Comparison of ENCODE assay signal across 8 mouse cellular contexts in genomic region chr2:169928447-169929120, GRCm38 (mm10).
A peak's percentile ranks its signal among the peaks of the same experiment; 100 is the strongest.
DNase-seq lines count a peak whose midpoint lies in the region; ATAC-seq and TF ChIP-seq lines count a peak whose summit lies in the region.

No protein-coding gene starts in this region.

- H3K9ac ChIP-seq in forebrain, embryonic 14.5 days (ENCODE audit: low read length) = no peak overlapping the region
- H3K9ac ChIP-seq in forebrain, embryonic 11.5 days (ENCODE audit: low read length) = no peak overlapping the region
- H3K9ac ChIP-seq in neural tube, embryonic 11.5 days (ENCODE audit: low read length) = no peak overlapping the region
- H3K9ac ChIP-seq in midbrain, embryonic 16.5 days (ENCODE audit: low read depth, low read length) = no peak overlapping the region

- H3K9me3 ChIP-seq in forebrain, embryonic 14.5 days (replicated peaks; ENCODE audit: control insufficient read depth, low read length) = no peaks in the 10 kb centered on the region
- no peaks in the 10 kb centered on the region for H3K9me3 ChIP-seq in forebrain, embryonic 11.5 days (ENCODE audit: control insufficient read depth, low read length)
- H3K9me3 ChIP-seq in neural tube, embryonic 11.5 days (ENCODE audit: control insufficient read depth, low read length) = no peaks in the 10 kb centered on the region
- H3K9me3 ChIP-seq in midbrain, embryonic 16.5 days (replicated peaks; ENCODE audit: control insufficient read depth, low read length, poor library complexity, severe bottlenecking) = no peaks in the 10 kb centered on the region

- H3K4me2 ChIP-seq in forebrain, embryonic 14.5 days (ENCODE audit: low read length) = no peak overlapping the region
- H3K4me2 ChIP-seq in forebrain, embryonic 11.5 days (ENCODE audit: low read depth, low read length, severe bottlenecking) = no peak overlapping the region
- no peak overlapping the region for H3K4me2 ChIP-seq in neural tube, embryonic 11.5 days (ENCODE audit: low read depth)
- no peak overlapping the region for H3K4me2 ChIP-seq in midbrain, embryonic 16.5 days (ENCODE audit: low read length)

- no peaks in the 10 kb centered on the region for H3K36me3 ChIP-seq in forebrain, embryonic 14.5 days (ENCODE audit: control insufficient read depth, insufficient read depth, low read length)
- H3K36me3 ChIP-seq in forebrain, embryonic 11.5 days (ENCODE audit: control insufficient read depth, insufficient read depth, low read length) = no peaks in the 10 kb centered on the region
- H3K36me3 ChIP-seq in neural tube, embryonic 11.5 days (ENCODE audit: control insufficient read depth, insufficient read depth, low read length) = no peaks in the 10 kb centered on the region
- no peaks in the 10 kb centered on the region for H3K36me3 ChIP-seq in midbrain, embryonic 16.5 days (ENCODE audit: control insufficient read depth, insufficient read depth, low read length)

- peak; percentile 52 for ATAC-seq in forebrain, embryonic 14.5 days
- ATAC-seq in forebrain, embryonic 11.5 days (replicated peaks; ENCODE audit: low FRiP score) = no peak
- ATAC-seq in neural tube, embryonic 11.5 days (ENCODE audit: insufficient read depth, low FRiP score, low TSS enrichment) = no peak
- ATAC-seq in midbrain, embryonic 16.5 days = peak; percentile 41; the same call in 1 of the 2 replicates

- H3K4me3 ChIP-seq in forebrain, embryonic 14.5 days (ENCODE audit: low read depth, low read length) = no peak overlapping the region
- H3K4me3 ChIP-seq in forebrain, embryonic 11.5 days (ENCODE audit: low read depth, low read length) = no peak overlapping the region
- H3K4me3 ChIP-seq in neural tube, embryonic 11.5 days (ENCODE audit: low read depth, low read length) = no peak overlapping the region
- no peak overlapping the region for H3K4me3 ChIP-seq in midbrain, embryonic 16.5 days (ENCODE audit: low read depth, low read length)
- no peak overlapping the region for H3K4me3 ChIP-seq in gastrocnemius, adult 2 months

- 46% methylated on average over 14 of the region's 14 CpGs for WGBS in forebrain, embryonic 14.5 days
- WGBS in forebrain, embryonic 11.5 days = 80% methylated on average over 14 of the region's 14 CpGs
- 67% methylated on average over 14 of the region's 14 CpGs for WGBS in neural tube, embryonic 11.5 days
- 47% methylated on average over 14 of the region's 14 CpGs for WGBS in midbrain, embryonic 16.5 days

- peaks cover 4% of the 10 kb centered on the region; the same call in 1 of the 2 replicates for H3K4me1 ChIP-seq in forebrain, embryonic 14.5 days (ENCODE audit: control insufficient read depth, insufficient read depth, low read length)
- no peaks in the 10 kb centered on the region for H3K4me1 ChIP-seq in forebrain, embryonic 11.5 days (replicated peaks; ENCODE audit: control insufficient read depth, insufficient read depth, low read length)
- H3K4me1 ChIP-seq in neural tube, embryonic 11.5 days (ENCODE audit: control insufficient read depth, insufficient read depth, low read length) = no peaks in the 10 kb centered on the region
- peaks cover 18% of the 10 kb centered on the region for H3K4me1 ChIP-seq in midbrain, embryonic 16.5 days (ENCODE audit: control insufficient read depth, insufficient read depth, low read length)

- H3K27me3 ChIP-seq in forebrain, embryonic 14.5 days (replicated peaks; ENCODE audit: control insufficient read depth, insufficient read depth, low read length) = no peaks in the 10 kb centered on the region
- H3K27me3 ChIP-seq in forebrain, embryonic 11.5 days (ENCODE audit: control insufficient read depth, insufficient read depth, low read length) = no peaks in the 10 kb centered on the region
- no peaks in the 10 kb centered on the region for H3K27me3 ChIP-seq in neural tube, embryonic 11.5 days (ENCODE audit: control insufficient read depth, insufficient read depth, low read length)
- H3K27me3 ChIP-seq in midbrain, embryonic 16.5 days (ENCODE audit: control insufficient read depth, insufficient read depth, low read depth, low read length) = no peaks in the 10 kb centered on the region

- no peak for TF ChIP-seq CTCF in gastrocnemius, adult 2 months (IDR thresholded peaks at IDR 0.05)

- intact Hi-C loops in gastrocnemius, adult 2 months (cut with DNase I) = no loop called here

- no peak overlapping the region for H3K27ac ChIP-seq in forebrain, embryonic 14.5 days (ENCODE audit: low read depth, low read length)
- no peak overlapping the region for H3K27ac ChIP-seq in forebrain, embryonic 11.5 days (ENCODE audit: low read depth, low read length)
- 0 out of 2 replicates have a peak overlapping the region, but pooled peaks have one; percentile 27 for H3K27ac ChIP-seq in neural tube, embryonic 11.5 days (ENCODE audit: low read depth, low read length)
- 0 out of 2 replicates have a peak overlapping the region, but pooled peaks have one; percentile 7 for H3K27ac ChIP-seq in midbrain, embryonic 16.5 days (ENCODE audit: low read length)
- no peak overlapping the region for H3K27ac ChIP-seq in gastrocnemius, adult 2 months

- peak; percentile 58 for DNase-seq in forebrain, embryonic 14.5 days (ENCODE audit: low spot score)
- DNase-seq in forebrain, embryonic 11.5 days (ENCODE audit: low spot score) = no peak
- DNase-seq in neural tube, embryonic 11.5 days (ENCODE audit: low spot score) = no peak
- no peak for DNase-seq in neural tube, embryonic 10.5 days (ENCODE audit: extremely low spot score, low spot score)
- peak; percentile 70 to 79 for DNase-seq in kidney, adult 8-10 months
- no peak for DNase-seq in retina, postnatal 1 day
- DNase-seq in gastrocnemius, adult 2 months = no peak

Comparison
In these comparisons a context has a peak if more than half of its experiments do, and no peak if none do; other contexts are left out.
1. ATAC-seq: peak in forebrain, embryonic 14.5 days (single experiment) and midbrain, embryonic 16.5 days (single experiment); none in forebrain, embryonic 11.5 days (single experiment) and neural tube, embryonic 11.5 days (single experiment).
2. DNase-seq: peak in forebrain, embryonic 14.5 days (single experiment) and kidney, adult 8-10 months (2 of 2); none in forebrain, embryonic 11.5 days (single experiment), neural tube, embryonic 11.5 days (single experiment), neural tube, embryonic 10.5 days (single experiment), retina, postnatal 1 day (single experiment) and gastrocnemius, adult 2 months (single experiment).
3. H3K27ac ChIP-seq: peak in neural tube, embryonic 11.5 days (single experiment) and midbrain, embryonic 16.5 days (single experiment); none in forebrain, embryonic 14.5 days (single experiment), forebrain, embryonic 11.5 days (single experiment) and gastrocnemius, adult 2 months (single experiment).